Mouse (Mus musculus) bone marrow, adult 2 months (tissue): ENCODE data around the gene Erc1.

ENCODE experiments used
- CTCF ChIP-seq: fragments of 200-500 bp; IDR thresholded peaks from 2 replicates; pipeline ENCODE4 v1.5.1; 2011; ENCODE audit warnings: low read length, control low read depth; ENCODE audit not compliant: control insufficient read depth, insufficient read depth
- POLR2A ChIP-seq: fragments of 200-500 bp; IDR thresholded peaks from 2 replicates; pipeline ENCODE4 v1.6.1; 2011; ENCODE audit warnings: low read depth, mild to moderate bottlenecking, control low read depth, low read length, borderline replicate concordance; ENCODE audit not compliant: control insufficient read depth

DNA sequence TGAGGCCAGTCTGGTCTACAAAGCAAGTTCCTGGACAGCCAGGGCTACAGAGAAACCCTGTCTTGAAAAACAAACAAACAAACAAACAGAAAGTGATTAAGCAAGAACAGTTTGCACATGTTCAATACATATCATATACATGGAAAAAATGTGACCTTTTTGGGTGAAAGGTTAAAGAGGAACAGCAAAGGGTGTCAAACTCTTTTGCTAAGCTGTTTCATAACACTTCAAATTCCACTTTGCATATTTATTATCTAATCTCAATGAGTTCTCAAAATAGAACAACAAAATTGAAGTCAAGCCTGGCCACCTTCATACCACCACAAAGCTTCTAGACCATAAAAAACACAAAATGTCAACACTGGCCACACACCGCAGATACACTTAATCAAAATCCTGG lies 19.8 kb downstream of the Erc1 start:
- TF ChIP-seq CTCF (no peak), POLR2A (no peak)
